Mouse (Mus musculus) adrenal gland, adult (tissue): ENCODE data around the gene Arhgap17.

Experiments
- DNase-seq, 2 experiments: peaks; one replicate each; pipeline ENCODE4 v3.0.0; 2022 to 2023; ENCODE audit warnings: low spot score in 1 of 2; ENCODE audit not compliant: inconsistent age in 2 of 2

The Arhgap17 gene

DNA sequence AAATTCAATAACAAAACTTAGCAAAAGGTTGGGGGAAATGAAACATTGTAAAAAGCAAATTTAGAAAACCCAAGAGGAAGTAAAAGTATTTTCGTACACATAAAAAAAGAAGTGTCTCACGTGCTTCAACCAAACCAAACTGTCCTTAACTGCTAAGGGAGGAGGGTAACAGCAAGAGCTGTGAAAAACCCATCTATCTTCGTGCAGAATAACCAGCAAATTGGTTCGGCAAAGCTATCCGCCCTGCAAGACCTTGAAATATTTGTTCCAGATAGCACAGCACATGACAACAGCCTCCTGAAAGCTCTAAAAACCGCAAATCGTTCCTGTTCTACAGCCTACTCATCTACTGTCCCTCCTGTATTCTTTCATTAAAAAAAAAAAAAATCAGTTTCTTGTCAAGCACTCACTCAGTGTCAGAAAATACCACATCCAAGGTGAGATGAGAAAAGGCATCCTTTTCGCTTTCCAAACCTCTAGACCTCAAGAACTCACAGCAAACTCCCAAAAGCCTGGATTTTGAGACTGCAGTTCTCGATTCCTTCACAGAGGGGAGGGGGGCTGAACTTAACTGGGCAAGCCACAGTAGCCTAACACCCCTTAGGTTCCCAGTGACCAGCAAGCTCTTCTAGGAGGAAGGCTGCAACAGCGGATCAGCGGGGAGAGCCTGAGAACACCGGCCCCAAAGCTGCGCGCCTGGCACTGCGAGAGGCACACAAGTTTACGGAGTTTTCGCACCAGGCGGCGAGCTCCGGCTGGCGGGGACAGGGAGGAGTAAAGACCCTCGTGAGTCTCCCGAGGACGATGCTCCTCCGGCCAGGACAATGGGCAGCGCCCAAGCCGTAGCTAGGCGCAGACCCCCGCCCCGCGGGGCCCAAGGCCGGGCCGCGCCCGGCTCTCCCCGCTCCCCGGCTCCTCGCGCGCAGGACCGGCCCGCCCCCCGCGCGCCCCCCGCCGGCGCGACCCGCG lies 653 bp downstream of the Arhgap17 start:
- DNase-seq = peak in 1 of 2 experiments; percentile 88

DNA sequence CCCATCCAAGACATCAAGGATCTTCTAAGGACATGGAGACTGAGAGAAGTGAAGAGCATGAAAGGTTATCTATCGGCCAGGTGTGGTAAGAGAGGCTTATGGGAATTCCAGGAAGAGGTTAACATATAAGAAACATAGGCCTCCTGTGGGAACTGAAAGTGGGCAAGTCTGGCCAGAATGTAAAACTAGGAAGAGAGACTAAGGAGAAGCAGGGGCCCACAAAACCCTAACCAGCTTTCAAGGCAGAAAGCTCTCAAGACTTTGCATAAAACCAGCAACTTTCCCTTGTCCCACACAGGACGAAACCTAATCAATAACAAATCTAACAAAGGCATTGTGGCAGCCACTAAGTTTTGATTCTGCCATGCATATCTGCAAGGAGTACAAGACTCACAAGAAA lies 1.5 kb downstream of the Arhgap17 start:
- no peak for DNase-seq

- DNase-seq = peak; percentile 58 to 86
Observed at GRCm38 (mm10) chr7:123367218-123368150, 2.2 kb downstream of the Arhgap17 start.

DNA sequence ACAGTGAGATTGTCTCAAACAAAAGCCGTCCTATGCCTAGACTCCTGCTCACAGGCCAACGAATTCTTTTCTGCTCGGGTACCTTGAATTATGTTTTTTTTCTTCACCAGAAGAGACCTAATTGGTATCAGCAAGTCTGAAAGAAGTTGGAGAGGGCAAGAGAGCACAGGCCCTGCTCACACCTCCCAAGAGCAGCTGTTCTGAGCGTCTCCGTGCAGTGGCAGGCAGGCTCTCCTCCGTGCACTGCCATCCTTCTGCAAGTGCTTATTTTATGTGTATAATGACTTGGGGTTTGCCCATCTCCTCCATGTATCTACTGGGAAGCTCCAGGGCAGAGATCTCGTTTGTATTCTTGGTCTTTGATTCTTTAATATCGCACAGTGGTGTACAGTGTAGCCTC lies 2.9 kb downstream of the Arhgap17 start:
- DNase-seq = no peak

DNA sequence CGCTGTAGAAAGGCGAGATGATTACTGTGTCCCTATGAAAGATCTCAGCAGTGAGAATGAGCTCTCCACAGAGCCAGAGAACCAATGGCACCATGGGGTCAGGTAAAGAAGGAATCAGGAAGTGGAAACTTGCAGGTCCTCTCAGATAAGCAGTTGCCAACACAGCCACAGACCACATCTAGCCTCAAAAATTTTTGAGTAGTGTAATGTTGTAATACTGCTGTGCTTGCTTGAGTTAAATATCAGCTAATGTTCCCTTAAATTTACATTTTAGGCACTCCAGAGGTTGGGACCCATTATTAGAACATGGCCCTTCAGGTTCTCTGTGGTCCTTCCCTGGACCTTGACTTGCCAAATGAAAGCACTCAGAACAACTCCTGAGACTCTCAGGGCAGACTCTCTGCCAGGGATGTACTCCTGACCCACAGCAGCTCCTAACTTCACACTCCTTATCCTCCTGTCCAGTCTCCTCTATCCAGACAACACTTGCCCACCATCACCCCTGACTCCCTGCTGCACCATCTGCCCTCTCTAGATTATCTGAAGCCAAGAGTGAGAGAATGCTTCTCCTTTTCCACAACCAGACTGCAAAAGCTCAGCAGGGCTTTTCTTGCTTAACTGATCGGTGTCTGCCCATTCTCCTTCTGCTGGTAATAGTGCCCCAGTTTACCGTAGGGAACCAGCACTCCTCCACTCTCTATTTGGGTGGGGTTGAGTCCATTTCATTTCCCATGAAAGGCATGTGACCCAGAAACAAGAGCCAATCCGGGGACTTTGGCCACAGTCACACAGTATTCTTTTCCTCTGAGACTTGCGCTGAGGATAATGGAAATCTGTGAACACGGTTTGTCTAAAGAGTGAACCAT lies 3.6 kb downstream of the Arhgap17 start:
- DNase-seq = no peak

- DNase-seq = no peak
Observed at GRCm38 (mm10) chr7:123363971-123364370, 5.7 kb downstream of the Arhgap17 start.

DNA sequence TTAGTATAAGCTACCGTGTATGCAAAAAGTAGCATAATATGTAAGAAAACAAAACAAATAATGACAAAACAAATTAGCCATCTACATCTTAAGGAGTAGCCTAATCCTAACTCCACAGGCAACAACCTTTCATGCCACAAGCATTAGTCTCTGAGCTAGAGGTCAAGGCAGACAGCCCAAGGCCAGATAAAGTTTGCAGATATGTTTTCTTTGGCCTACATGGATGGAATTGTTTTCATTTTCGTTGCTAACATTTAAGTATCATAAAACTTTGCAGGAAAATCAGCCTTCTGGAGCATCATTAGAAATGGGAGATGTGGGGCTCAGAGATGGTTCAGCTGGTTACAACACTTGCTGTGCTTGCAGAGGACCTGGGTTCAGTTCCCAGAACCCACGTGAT lies 6.9 kb downstream of the Arhgap17 start:
- DNase-seq = peak; percentile 45 to 83

DNA sequence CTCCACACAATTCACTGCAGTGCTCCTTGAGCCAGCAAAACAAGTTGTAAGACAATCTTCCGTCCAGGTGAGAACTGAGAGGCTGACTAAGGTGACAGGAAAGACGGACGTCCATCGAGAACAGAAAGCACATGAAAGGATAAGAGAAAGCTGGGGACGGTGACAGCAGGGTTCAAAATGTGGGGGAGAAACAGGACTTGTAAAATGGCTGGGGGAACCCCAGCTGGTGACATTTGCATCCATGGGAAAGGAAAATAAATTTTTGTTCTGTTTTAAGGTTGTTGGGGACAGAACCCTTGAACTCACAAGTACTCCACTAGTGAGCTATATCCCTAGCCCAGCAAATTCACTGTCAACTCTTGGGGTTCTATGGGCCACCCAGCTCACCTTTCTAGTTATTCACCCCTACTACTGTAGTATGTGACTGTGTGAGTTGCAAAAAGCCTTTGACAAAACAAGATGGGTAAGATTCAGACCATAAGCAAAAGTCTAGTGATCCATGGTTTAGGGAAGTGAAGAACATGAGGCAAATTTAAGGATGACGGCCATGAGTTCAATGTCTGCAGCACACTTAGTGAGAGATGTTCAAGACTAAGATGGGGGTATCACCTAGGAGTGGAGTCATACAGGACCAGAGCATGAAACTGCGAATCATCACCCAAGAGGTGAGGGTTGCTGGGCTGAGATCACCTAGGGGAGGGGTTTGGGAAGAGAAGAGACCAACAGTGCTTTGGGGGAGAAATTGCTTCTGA lies 8.3 kb downstream of the Arhgap17 start:
- no peak for DNase-seq

- no peak for DNase-seq
Observed at GRCm38 (mm10) chr7:123360185-123360584, 9.5 kb downstream of the Arhgap17 start.

- no peak for DNase-seq
Observed at GRCm38 (mm10) chr7:123359101-123359500, 10.6 kb downstream of the Arhgap17 start.

DNA sequence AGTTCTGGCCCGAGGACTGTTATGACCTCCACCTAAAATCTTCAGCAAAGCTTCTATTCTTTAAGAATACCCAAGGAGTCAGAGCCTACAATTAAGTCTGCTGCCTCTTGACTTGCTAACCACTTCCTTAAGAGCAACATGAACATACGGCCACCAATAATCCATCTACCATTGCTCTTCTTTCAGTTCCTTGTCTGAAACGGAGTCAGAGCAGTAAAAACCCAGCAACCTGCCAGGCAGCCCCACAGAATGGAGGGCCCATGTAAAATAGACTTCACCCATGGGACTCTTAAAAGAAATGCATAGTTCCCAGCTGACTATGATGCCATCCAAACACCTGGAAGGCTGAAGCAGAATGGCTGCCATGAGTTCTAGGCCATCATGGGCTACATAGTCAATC lies 13.6 kb downstream of the Arhgap17 start:
- no peak for DNase-seq

DNA sequence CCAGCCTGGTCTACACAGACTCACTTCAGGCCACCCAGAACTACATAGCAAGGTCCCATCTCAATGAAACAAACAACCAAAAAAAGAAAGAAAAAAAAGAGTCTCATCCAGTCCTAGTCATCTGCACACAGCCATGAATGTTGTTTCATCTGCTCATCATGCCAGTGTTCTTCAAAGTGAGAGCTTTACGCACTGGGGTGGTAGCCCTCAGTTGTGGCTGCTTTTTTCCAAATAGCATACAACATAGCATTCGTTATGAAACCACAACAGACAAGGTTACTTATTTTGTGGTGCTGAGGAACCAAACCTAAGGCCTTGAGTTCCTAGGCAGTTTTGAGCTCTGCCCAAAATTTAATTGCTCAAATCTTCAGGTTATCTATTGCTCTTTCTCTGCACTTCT lies 14.9 kb downstream of the Arhgap17 start:
- no peak for DNase-seq

DNA sequence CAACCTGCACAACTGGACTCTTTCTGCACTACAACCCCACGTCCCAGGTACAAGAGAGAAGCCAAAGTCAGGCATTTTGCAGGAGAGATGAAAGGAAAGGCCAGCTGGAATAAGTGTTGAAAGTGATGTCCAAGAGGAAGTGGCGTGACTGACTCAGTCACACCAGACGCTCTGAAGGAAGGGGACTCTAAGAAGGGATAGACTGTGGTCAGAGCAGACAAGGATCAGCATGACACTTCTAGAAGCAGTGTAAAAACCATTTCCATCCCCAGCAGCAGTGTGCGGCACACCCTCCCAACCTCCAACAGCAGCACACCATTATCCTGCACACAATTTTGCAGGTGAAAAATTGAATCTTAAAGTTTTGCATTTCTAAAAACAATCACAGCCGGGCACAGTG lies 15.3 kb downstream of the Arhgap17 start:
- DNase-seq = no peak

- no peak for DNase-seq
Observed at GRCm38 (mm10) chr7:123353879-123354278, 15.8 kb downstream of the Arhgap17 start.

GRCm38 (mm10) chr7:123353081-123353480 lies 16.6 kb downstream of the Arhgap17 start:
- no peak for DNase-seq

DNA sequence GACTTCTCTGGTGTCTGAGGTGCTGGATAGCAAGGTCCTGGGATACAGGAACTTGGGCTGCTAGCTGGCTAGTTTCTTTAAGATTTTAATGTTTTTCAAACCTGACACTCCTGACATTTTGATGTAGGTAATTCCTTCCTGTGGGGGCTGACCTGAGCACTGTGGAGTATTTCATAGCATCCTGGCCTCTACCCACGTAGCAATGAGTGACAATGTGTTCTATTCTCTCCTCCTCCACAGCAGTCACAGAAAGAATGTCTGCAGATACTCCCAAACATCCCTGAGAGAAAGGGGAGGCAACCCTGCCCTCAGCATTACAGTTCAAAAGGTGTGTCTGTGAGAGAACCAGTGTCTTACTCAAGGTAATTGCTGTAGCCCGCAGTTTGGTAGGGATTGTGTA lies 19.5 kb downstream of the Arhgap17 start:
- DNase-seq = no peak

GRCm38 (mm10) chr7:123349813-123350212 lies 19.9 kb downstream of the Arhgap17 start:
- DNase-seq = no peak

DNA sequence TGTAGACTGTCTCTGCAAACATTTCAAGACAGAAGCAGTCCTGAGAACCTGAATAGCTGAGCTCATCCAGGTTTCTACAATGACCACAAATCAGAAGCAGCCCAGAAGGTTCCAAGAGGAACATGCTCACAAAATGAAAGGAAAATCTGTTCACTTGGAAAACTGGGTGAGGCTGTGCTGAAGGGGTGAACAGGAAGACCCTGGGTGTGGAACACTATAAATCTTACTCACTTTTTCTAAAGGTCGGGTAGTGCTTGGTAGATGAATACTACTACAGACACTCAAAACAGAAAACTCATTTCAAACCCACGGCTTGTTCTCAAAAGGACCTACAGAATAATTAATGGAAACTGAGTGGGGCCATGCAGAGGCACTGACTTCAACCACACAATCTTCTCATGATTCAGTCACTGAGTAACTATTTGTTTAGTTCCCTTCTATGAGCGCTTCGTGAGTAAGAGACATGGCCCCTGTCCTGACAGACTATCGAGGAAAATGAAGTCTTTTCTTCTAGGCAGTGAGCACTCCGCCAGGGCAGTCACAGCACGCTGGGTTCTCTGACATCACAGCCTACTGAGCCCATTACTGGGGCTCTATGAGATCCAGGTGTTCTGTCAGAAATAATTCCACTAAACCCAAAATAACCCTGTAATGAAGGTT lies 23.0 kb downstream of the Arhgap17 start:
- DNase-seq = peak in 1 of 2 experiments; percentile 46

DNA sequence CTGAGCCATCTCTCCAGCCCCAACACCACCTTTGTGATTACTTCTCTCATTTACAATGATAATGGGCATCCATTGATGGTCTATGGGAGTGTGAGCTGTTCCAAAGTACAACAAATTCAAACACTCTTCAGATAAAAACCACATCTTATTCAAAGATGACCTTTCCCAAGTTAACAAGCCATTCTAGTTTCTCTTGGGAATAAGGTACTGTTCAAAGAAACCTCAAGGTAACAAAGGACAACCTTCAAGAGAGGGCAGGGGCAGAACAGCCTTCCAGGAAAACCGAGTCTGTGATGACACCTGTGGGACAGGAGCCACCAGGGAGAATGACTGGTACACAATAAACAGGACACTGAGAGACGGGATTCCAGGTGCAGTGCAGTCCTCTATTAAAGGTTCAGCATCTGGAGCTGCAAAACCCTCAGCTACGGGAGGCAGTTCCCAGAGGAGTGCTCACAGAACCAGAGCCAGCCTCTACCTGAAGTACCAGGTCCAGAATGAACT lies 24.6 kb downstream of the Arhgap17 start:
- no peak for DNase-seq
